Mouse (Mus musculus): ENCODE measurements around the gene Alcam.

Alcam gene

GRCm38 (mm10) chr16:52453971-52454514 lies at the start of gene Alcam:
TSS of gene Alcam (minus strand) at chr16:52454074.
- DNase-seq (ENCODE audit: low read depth, low spot score) = peak; percentile 44

DNA sequence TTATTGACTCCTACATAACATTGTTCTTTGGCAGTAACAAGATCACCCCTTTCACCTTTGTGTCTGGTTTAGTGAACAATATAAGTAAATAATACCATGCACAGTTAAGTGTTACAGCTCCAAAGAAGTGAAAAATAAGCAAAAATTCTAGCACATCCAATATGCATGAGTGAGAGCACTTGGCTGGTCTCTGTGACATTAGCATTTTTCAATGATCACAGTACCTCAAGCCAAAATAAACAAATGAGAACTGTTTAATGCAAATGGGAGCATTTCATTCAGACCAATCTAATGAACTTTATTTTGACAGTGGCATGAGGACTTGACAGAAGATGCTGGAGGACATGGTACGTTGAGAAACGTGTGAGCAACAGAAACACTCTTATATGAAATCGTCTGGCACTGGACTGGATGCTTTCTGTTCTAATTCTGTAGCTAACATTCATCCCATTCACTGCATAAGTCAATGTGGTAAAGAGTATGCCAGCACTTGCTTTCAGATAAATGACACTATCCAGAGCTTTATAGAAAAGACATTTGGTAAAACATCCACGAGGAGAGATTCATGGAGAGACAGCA lies 45.0 kb upstream of the Alcam start:
- DNase-seq (ENCODE audit: low read depth, low spot score) = no peak

DNA sequence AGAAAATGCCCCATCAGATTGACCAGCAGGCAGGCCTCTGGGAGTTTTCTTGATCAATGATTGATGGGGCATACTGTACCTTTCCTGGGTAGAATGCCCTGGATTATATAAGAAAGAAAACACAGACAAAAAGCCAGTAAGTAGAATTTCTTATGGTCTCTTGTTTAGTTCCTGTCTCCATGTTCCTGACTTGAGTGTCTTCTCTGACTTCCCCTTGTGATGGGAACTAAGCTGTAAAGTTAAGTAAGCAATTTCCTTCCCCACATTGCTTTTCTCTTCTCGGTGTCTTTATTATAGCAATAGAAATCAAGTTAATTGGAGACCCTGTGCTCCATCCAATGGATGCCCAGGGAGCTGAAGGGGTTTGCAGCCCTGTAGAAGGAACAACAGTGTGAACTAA lies 36.7 kb upstream of the Alcam start:
- DNase-seq (ENCODE audit: low read depth, low spot score) = no peak

DNA sequence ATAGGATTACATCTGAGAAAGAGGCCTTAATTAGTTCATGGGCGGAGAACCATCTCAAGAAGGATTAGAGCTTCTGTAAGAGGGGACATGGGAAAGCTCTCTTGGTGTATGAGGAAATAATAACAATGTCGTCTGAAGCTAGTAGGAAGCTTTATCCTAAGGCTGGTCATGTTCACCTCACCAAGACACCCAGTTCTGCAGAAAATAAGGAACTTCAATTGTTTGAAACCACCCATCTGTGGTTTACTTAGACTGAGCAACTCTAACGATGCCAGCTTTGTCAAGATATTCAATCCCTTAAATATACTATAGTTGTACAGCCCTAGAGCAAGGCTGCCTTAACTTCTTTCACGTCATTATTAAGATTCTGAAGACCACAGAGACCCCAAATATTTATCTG lies 20.4 kb upstream of the Alcam start:
- no peak for DNase-seq (ENCODE audit: low read depth, low spot score)

DNA sequence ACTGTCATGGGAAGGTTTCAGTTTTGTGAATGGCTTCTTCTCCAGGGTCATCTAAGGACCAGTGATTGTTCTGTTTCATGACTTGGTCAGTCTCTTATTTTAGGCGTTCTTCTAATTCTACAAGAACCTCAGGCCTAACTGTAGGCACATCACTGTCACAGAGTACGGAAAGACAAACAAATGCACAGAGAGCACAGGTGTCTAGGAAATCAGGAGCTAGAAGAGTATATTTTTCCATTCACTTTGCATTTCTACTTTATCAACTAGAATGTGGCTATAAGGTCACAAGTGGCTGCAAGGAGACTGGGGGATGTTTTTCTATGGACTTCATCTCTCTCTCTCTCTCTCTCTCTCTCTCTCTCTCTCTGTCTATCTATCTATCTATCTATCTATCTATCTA lies 19.2 kb upstream of the Alcam start:
- DNase-seq (ENCODE audit: low read depth, low spot score) = no peak

GRCm38 (mm10) chr16:52472635-52473034 lies 18.8 kb upstream of the Alcam start:
- no peak for DNase-seq (ENCODE audit: low read depth, low spot score)

GRCm38 (mm10) chr16:52472059-52472458 lies 18.2 kb upstream of the Alcam start:
- no peak for DNase-seq (ENCODE audit: low read depth, low spot score)

DNA sequence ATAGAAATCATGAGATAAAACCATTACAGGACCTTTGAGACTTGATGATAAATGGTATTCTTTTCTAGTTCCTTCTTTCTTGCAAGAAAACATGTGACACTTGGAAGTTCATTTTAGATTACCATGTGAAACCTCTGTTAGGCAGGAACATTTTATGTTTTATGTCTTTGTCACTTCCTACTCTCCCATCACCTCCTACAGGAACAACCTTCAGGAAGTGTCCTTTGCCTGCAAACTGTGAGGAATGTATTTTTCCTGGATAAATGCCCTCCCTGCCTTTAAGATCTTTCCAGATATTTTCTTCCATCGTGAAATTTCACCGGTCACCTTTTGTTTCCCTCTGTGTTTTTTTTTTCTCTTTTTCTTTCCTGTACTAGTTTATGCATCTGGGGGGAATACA lies 17.0 kb upstream of the Alcam start:
- no peak for DNase-seq (ENCODE audit: low read depth, low spot score)

- peak; percentile 58 for DNase-seq (ENCODE audit: low read depth, low spot score)
Measured at GRCm38 (mm10) chr16:52470226-52470625, 16.4 kb upstream of the Alcam start.

- DNase-seq (ENCODE audit: low read depth, low spot score) = no peak
Measured at GRCm38 (mm10) chr16:52468426-52468825, 14.6 kb upstream of the Alcam start.

DNA sequence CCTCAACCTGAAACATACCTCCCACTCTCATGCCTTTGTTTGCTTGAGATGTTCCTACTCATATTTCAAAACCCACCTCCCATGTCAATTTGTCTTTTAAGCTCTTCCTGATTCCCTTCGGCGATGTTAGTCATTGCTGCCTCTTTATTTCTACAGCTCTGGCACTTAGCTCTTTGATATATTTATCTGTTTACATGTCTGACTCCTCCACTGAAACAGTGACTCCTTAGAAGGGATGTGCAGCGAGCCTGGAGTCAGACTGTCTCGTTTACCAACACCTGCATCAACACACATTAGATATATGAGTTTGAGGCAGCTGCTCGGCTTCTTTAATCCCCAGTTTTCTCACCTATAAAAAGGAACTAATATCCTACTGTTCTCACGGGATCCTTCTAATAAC lies 12.9 kb upstream of the Alcam start:
- no peak for DNase-seq (ENCODE audit: low read depth, low spot score)

GRCm38 (mm10) chr16:52464597-52464996 lies 10.7 kb upstream of the Alcam start:
- DNase-seq (ENCODE audit: low read depth, low spot score) = no peak

GRCm38 (mm10) chr16:52452862-52453715 lies 785 bp downstream of the Alcam start:
- peak; percentile 96 for DNase-seq (ENCODE audit: low read depth, low spot score)

DNA sequence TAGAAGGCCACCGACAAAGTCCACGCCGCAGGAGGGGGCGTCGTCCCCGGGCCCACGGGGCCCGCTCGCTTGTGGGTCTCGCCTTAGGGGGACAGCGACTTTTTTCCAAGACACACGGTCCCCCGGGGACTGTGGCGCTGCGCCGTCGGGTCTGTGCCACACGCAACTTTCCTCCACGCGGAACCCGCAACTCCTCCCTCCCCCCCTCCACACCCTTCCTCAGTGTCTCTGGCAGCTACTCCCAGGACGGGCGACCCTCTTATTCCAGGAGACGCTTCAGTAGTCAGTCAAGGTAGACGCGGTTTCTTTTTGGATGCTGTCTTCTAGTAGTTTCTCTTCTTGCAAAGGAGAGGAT lies 1.4 kb downstream of the Alcam start:
- DNase-seq (ENCODE audit: low read depth, low spot score) = no peak

GRCm38 (mm10) chr16:52451786-52452476 lies 1.9 kb downstream of the Alcam start:
- DNase-seq (ENCODE audit: low read depth, low spot score) = peak; percentile 42

DNA sequence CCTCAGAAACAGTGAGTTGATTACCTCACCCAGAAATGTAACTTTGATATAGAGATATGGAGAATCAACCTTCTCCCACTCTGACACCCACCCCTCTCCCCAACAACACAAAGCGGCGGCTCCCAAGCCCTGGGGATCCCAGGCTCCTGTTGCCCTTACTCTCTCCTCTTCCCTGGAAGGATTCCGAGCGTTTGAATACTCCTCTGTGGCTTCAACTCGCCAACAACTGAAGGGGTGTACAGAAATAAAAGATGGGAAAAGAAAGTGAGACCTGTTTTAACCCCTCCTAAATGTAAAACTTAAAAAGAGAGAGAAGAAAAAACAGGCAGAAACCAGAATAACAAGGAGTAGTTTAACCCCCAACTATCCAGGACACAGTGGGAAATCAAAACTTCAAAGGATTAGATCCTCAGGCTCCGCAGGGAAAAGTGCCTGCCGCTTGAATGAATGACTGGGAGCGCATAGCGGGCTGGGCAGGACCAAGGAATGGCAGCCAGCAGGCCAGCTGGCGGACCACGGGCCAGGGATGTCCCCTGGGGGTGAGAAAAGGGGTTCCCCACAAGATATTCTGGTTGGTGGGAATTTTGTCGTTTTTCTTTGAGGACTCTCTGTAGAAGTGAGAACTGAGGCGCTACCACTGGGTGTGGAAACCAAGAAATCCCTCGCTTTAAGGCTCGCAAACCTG lies 2.6 kb downstream of the Alcam start:
- DNase-seq (ENCODE audit: low read depth, low spot score) = peak; percentile 55

DNA sequence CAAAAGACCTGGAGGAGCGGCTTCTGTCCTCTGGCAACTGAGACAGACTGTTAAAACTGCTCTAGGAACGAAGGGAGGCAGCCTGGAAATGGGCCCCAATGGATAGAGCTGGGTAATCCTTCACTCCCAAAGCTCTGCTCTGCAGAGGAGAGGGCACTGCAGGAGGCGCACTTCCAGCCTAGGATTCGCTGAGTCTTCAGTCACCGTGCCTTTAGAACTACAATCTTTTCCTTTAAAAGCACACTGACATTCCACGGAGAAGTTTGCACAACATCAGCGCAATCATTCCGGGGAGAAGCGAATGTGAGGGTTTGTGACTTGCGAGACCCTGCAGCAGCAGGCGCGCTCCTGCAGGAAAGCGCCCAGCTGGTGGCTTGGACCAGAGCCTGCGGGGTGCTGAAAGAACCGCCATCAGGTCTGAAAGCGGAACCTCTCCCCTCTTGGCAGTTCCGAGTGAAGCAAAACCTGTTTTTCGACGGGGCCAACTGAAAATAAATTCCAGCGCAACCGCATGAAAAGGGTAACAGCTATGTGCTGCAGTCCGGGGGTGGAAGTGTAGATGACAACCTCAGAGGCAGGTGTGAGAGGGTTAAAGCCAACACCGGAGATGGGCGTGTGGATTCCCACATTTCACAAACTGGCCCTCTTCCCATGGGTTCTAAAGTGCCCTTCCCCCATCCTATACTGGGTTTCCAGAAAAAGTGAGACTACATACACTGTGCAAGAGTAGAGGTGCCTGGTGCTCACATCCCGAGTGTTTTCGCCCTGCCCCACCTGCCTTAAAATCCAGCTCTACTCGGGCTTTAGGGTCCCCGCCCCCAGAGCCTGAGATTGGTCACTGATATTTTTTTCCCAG lies 3.4 kb downstream of the Alcam start:
- DNase-seq (ENCODE audit: low read depth, low spot score) = peak; percentile 41

GRCm38 (mm10) chr16:52449889-52450244 lies 4.0 kb downstream of the Alcam start:
- DNase-seq (ENCODE audit: low read depth, low spot score) = no peak

DNA sequence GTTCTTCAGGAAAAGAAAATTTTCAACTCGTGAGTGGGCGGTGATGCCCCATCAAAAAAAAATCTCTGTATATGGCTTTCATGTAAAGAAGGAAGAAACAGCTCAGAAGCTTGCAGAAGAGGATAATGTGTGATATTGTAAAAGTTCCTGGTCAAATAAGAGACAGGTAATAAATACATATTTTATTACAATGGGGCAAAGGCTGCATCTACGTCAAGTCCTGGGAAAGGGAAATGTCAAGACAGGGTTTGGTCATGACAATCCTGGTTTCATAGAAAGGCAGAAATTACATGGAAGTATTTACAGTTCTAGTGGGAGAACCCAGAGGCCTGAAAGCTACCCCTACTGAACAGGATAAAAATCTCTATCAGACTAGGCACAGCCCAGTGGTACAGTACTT lies 7.9 kb downstream of the Alcam start:
- no peak for DNase-seq (ENCODE audit: low read depth, low spot score)

DNA sequence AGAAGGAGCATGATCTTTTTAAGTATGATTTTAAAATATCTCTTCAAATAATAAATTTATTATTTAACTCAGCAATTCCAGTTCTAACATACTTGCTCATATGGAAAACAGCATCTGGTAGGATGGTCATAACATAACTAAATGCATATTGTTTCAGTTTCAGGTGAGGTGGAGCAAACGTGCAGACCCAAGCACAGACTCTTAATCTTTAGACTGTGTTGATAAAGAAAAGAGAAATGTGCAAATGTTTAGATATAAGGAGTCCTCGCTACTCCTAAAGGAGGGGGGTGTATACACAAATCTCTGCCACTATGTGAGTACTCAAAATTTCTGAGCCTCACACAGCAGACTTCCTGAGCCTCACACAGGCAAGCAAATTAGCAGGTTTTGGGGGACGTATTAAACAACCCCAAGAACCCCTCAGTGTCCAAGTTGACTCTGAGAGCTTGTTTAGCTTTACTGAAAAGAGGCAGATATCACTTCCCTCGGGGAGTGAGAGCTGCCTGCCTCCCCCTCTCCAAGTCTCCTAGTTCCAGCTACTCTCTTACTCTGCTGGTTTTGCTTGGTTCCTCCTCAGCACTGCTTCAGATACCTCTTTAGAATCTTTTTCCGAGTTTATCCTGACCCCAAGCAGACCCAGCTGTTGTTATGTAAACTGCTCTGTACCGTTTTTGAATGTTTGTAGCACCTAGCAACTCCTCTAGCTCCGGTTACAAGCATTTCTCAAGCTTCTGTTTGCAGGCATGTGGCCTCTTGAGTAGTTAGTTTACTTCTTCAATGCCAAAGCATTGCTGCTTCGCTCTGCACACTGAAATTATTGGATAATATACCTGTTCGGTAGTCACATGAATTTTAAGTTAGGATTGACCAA lies 10.0 kb downstream of the Alcam start:
- DNase-seq (ENCODE audit: low read depth, low spot score) = no peak

Measured in 3T3-L1 (cell line).